Mouse (Mus musculus): ENCODE data around the gene Gtf2ird1. TPM values are rescaled to one million over a fixed set of nuclear protein-coding genes. Genes with fewer than 3 reads are reported as not detected.

Gene Gtf2ird1
- polyA plus RNA-seq, 1 experiment from 2014 or later = 95.9 TPM

DNA sequence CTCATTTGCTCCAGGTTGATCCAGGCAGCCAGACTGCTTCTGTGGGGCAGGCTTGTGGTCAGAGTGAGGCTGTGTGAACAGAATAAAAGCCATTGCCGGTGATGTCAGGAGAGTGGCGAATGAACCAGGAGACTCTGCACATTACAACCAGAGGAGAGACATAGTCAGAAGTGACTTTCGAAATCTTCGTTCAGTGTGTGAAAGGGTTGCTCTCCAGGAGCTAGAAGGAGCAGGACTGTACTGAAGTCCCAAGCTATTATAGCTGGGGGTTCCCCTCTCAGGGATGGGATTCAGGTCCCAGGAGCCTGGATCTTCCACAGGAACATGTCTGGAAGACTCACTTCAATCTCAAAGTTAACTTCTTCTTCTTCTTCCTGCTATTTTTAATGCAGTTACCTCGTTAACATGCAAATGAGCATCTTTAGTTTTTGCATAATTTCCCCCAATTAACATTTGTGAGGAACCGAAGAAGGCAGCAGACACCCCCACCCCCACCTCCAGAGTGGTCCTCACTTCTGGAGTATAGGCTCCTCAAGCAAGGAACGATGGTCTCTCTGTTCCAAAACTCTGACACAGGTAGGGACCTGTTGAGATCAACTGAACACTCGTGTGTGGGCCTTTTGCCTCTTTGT is 14.1 kb upstream of the Gtf2ird1 start:
- Histone ChIP-seq H3K4me1 (peaks cover 15% of the 10 kb centered on the region), H3K9me3 (replicated peaks) (0 out of 2 replicates have a peak, but pooled peaks cover 4% of the 10 kb centered on the region), H3K4me2 (replicated peaks) (no peak overlapping the region), H3K4me3 (no peak overlapping the region), H3K36me3 (no peaks in the 10 kb centered on the region), H3K9ac (no peak overlapping the region), H3K27ac (no peak overlapping the region), H3K27me3 (no peaks in the 10 kb centered on the region)
- WGBS = 86% methylated on average over 8 of the region's 8 CpGs
- no peak for ATAC-seq (ENCODE audit: low FRiP score)

DNA sequence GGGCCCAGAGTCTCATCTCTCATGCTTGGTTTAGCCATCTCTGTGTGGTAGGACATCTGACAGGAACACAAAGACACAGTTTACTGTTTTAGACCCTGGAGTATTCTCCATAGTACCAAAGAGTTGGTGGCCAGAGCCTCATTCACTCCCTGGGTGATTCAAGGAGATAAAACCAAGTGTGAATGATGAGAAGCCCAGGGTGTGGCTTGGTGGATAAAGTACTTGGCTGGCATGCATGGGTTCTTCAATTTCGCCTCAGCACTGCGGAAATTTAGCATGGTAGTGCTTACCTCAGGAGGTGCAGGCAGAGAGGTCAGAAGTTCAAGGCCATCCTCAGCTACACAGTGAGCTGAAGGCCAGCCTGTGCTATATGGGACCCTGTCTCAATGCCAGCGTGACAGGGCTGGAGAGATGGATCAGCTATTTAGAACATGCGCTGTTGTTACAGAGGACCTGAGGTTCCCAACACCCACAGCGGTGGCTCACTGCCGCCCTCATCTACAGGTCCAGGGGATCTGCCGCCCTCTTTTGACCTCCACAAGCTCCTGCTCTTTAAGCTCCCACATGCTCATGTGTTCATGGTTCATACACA is 13.1 kb upstream of the Gtf2ird1 start:
- no peak overlapping the region for H3K27ac ChIP-seq
- no peaks in the 10 kb centered on the region for H3K9me3 ChIP-seq (replicated peaks)
- H3K27me3 ChIP-seq = no peaks in the 10 kb centered on the region
- H3K36me3 ChIP-seq = no peaks in the 10 kb centered on the region
- no peak overlapping the region for H3K4me2 ChIP-seq (replicated peaks)
- WGBS = 83% methylated on average over 7 of the region's 7 CpGs
- no peak overlapping the region for H3K9ac ChIP-seq
- no peak for ATAC-seq (ENCODE audit: low FRiP score)
- H3K4me1 ChIP-seq = peaks cover 15% of the 10 kb centered on the region
- no peak overlapping the region for H3K4me3 ChIP-seq

DNA sequence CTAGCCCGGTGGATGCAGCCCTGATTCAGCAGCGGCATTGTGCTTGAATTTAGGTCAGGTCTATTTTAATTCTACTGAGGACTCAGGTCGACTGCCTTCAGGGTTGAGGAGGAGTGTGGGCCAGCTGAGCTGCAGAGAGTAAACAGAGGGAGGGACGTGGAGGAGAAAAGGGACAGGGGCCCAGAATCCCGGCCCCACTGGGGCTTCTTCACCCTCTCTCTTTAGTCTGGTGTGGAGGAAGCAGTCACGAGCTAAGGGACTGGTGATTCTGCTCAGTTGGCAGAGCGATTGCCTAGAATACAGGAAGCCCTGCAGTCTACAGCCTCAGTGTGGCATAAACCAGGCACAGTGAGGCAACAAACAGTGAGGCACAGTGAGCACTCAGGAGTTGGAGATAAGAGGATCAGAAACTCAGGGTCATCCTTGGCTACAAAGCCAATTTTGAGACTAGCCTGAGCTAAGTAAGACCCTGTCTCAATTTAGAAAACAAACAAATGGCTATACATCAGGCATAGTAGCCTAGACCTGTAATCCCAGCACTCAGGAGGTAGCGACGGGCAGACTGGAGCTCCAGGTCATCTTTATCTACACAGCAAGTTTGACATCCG is 11.7 kb upstream of the Gtf2ird1 start:
- no peak for ATAC-seq (ENCODE audit: low FRiP score)
- no peak overlapping the region for H3K27ac ChIP-seq
- 73% methylated on average over 10 of the region's 10 CpGs for WGBS

DNA sequence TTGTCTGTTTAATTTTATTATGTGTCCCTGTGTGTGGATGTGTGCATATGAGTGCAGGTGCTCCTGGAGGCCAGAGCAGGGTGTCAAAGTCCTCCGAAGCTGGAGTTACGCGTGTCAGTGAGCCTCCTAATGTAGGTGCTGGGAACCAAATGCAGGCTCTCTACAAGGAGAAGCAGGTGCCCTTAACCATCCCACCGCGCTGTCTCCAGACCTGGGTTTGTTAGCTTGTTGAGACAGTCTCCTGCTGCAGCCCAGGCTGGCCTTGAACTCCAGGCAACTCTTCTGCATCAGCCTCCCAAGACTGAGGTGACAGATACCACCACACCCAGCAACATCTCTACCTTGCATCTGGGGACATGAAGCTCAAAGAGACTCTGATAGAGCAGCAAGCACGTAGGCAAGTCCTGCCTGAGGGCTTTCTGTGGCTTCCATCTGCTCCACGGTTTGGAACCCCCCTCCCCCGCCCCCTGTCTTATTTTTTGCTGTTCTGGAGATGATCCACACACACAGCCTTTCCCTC is 10.6 kb upstream of the Gtf2ird1 start:
- H3K27me3 ChIP-seq = no peaks in the 10 kb centered on the region
- WGBS = 57% methylated on average over 8 of the region's 8 CpGs
- peaks cover 15% of the 10 kb centered on the region for H3K4me1 ChIP-seq
- H3K9me3 ChIP-seq (replicated peaks) = no peaks in the 10 kb centered on the region
- H3K4me2 ChIP-seq (replicated peaks) = peak overlapping the region; percentile 36; the same call in 1 of the 2 replicates
- no peak overlapping the region for H3K9ac ChIP-seq
- H3K27ac ChIP-seq = peak overlapping the region; percentile 76
- H3K36me3 ChIP-seq = no peaks in the 10 kb centered on the region
- 0 out of 2 replicates have a peak, but pooled peaks have one; percentile 27 for ATAC-seq (ENCODE audit: low FRiP score)
- H3K4me3 ChIP-seq = no peak overlapping the region

More for the DNA sequence above, 11.7 kb upstream of the Gtf2ird1 start:
- Histone ChIP-seq H3K4me3 (no peak overlapping the region), H3K4me1 (peaks cover 15% of the 10 kb centered on the region), H3K27me3 (no peaks in the 10 kb centered on the region), H3K9me3 (replicated peaks) (no peaks in the 10 kb centered on the region), H3K9ac (no peak overlapping the region; the same call in 1 of the 2 replicates), H3K36me3 (no peaks in the 10 kb centered on the region), H3K4me2 (replicated peaks) (no peak overlapping the region)

DNA sequence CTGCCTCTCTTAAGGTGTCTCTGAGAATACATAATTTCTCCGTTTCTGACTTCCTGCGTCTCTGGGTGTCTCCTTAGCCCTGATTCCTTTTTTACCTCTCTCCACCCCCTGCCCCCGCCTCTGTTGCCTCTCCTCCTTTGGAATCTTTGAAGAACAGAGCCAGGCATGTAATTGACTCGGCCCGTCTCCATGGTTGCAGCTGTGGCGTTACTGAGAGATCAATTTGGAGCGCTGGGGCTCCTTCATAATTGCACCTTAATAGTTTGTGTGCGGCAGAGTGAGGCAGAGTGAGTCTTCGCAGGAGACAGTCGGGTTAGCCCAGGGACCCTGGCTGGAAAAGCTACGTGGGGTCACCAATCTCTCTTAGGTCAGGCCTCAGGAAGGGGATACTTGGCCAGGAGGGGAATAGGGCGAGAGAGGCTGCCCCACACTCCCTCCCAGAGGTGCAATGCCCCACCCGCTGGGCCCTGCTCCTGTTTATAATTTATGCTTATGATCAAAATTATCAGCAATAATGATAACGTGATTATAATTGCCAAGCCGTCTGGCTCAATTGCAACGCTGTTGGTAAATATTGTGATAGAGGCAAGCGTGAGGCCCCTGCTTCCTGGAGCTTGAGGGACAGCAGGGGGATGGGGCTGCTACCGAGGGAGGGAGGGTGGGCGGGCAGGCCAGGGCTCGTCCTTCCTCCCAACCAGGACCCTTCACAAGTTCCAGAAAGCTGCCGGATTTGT is 9.9 kb upstream of the Gtf2ird1 start:
- Histone ChIP-seq H3K4me2 (replicated peaks) (peak overlapping the region; percentile 36), H3K4me3 (no peak overlapping the region), H3K27ac (peak overlapping the region; percentile 76), H3K9me3 (replicated peaks) (no peaks in the 10 kb centered on the region), H3K4me1 (peaks cover 15% of the 10 kb centered on the region), H3K36me3 (no peaks in the 10 kb centered on the region), H3K27me3 (no peaks in the 10 kb centered on the region), H3K9ac (no peak overlapping the region)
- peak; percentile 84 for ATAC-seq (ENCODE audit: low FRiP score)
- 12% methylated on average over 21 of the region's 21 CpGs for WGBS

DNA sequence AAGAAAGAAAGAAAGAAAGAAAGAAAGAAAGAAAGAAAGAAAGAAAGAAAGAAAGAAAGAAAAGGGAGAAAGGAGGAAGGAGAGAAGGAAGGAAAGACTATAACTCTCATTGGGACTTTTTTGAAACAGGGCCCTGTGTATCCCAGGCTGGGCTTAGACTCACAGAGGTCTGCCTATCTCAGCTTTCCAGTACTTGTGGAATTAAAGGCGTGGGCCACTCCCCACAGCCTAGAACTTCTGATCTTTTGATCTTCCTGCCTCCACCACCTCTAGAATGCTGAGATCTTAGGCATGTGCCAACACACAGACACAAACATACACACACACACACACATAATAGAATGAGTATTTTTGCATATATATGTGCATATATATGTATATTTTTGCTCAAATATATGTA is 8.7 kb upstream of the Gtf2ird1 start:
- no peak overlapping the region for H3K9ac ChIP-seq
- no peak overlapping the region for H3K4me3 ChIP-seq
- H3K27ac ChIP-seq = no peak overlapping the region
- H3K4me1 ChIP-seq = peaks cover 15% of the 10 kb centered on the region
- no peaks in the 10 kb centered on the region for H3K9me3 ChIP-seq (replicated peaks)
- no peaks in the 10 kb centered on the region for H3K27me3 ChIP-seq
- ATAC-seq (ENCODE audit: low FRiP score) = no peak
- 100% methylated on average over 1 of the region's 1 CpGs for WGBS
- H3K36me3 ChIP-seq = no peaks in the 10 kb centered on the region
- H3K4me2 ChIP-seq (replicated peaks) = no peak overlapping the region

DNA sequence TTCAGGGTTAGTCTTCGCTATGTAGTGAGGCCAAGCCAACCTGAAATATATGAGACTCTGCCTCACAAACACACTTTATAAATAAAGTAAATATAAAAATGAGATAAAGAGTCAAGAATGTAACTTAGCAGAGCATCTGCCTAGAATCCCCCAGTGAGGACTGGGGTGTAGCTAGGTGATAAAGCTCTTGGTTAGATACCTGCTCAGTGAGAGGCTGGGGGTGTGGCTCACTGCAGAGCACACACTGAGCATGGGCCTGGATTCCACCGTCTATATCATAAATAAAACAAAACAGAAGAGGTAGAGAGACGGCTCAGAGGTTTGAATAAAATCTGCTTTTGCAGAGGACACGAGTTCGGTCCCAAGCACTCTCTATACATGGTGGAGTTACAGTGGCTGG is 7.7 kb upstream of the Gtf2ird1 start:
- Histone ChIP-seq H3K4me2 (replicated peaks) (no peak overlapping the region), H3K9ac (no peak overlapping the region), H3K27ac (no peak overlapping the region), H3K27me3 (no peaks in the 10 kb centered on the region), H3K36me3 (no peaks in the 10 kb centered on the region), H3K9me3 (replicated peaks) (no peaks in the 10 kb centered on the region), H3K4me3 (no peak overlapping the region), H3K4me1 (peaks cover 15% of the 10 kb centered on the region)
- WGBS = 93% methylated on average over 5 of the region's 5 CpGs
- ATAC-seq (ENCODE audit: low FRiP score) = no peak

DNA sequence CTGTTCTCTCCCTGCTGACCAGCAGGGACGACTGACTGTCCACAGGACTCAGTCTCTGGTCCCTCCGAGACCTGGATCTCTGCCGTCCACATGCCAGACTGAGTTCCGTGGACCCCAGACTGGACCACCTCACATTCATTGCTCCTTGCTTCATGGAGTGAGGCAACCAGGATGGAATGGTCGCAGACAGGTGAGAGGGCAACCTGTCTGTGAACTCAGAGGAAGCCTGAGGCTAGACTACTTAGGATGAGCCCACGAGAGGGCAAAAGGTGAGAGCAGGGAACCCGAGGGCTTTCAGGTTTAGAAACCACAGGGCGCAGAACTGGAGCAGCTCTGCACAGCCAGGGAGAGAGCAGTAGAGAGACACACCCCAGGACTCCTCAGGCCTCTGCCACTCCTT is 6.2 kb upstream of the Gtf2ird1 start:
- Histone ChIP-seq H3K9me3 (replicated peaks) (no peaks in the 10 kb centered on the region), H3K36me3 (no peaks in the 10 kb centered on the region), H3K4me3 (no peak overlapping the region), H3K4me2 (replicated peaks) (no peak overlapping the region), H3K9ac (no peak overlapping the region), H3K27me3 (no peaks in the 10 kb centered on the region), H3K27ac (no peak overlapping the region), H3K4me1 (peaks cover 15% of the 10 kb centered on the region)
- ATAC-seq (ENCODE audit: low FRiP score) = no peak
- 79% methylated on average over 8 of the region's 8 CpGs for WGBS

DNA sequence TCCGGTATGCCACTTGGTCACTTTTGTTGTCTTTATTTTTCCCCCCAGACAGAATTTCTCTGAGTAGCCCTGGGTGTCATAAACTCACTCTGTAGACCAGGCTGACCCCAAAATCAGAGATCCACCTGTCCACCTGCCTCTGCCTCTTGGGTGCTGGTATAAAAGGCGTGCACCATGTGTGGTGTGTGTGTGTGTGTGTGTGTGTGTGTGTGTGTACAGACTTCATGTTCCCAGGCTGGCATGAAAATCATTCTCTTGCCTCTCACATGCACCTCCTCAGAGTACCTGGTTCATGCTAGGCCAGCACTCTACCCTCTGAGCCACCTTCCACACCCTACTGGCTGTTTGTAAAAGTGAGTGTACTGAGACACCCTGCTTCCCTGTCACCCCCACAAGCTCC is 5.8 kb upstream of the Gtf2ird1 start:
- no peak overlapping the region for H3K9ac ChIP-seq
- no peaks in the 10 kb centered on the region for H3K36me3 ChIP-seq
- no peaks in the 10 kb centered on the region for H3K9me3 ChIP-seq (replicated peaks)
- H3K4me2 ChIP-seq (replicated peaks) = no peak overlapping the region
- H3K4me3 ChIP-seq = no peak overlapping the region
- WGBS = 84% methylated on average over 2 of the region's 2 CpGs
- H3K27ac ChIP-seq = no peak overlapping the region
- H3K4me1 ChIP-seq = peaks cover 14% of the 10 kb centered on the region
- no peaks in the 10 kb centered on the region for H3K27me3 ChIP-seq
- no peak for ATAC-seq (ENCODE audit: low FRiP score)

DNA sequence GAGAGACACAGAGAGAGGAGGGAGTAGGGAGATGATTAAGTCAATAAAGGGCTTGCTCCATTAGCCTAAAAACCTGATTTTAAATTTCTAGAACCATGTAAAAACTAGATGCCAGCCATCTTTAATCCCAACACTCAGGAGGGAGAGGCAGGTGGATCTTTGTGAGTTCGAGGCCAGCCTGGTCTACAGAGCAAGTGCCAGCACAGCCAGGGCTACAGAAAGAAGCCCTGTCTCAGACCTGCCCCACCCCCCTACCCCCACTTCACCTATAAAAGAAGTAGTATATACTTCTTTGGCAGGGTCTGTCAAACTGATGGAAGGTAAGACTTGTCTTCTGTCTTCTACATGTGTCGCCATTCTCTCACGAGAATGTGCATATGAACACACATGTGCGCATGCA is 4.0 kb upstream of the Gtf2ird1 start:
- Histone ChIP-seq H3K9me3 (replicated peaks) (no peaks in the 10 kb centered on the region), H3K4me3 (no peak overlapping the region), H3K27ac (no peak overlapping the region), H3K36me3 (no peaks in the 10 kb centered on the region), H3K27me3 (no peaks in the 10 kb centered on the region), H3K9ac (no peak overlapping the region), H3K4me1 (no peaks in the 10 kb centered on the region; the same call in 1 of the 2 replicates), H3K4me2 (replicated peaks) (no peak overlapping the region)
- no peak for ATAC-seq (ENCODE audit: low FRiP score)
- WGBS = 94% methylated on average over 4 of the region's 4 CpGs

DNA sequence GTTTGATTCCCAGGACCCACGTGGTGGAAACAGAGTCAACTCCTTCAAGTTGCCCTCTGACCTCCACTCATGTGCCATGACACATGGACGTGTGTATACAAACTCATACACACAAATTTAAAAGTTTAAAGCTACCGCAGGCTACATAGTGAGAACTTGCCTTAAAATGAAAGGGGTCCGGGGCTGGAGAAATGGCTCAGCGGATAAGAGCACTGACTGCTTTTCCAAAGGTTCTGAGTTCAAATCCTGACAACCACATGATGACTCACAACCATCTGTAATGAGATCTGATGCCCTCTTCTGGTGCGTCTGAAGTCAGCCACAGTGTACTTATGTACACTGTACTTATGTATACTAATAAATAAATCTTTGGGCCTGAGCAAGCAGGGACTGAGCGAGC is 2.6 kb upstream of the Gtf2ird1 start:
- WGBS = 90% methylated on average over 7 of the region's 7 CpGs
- Histone ChIP-seq H3K9me3 (replicated peaks) (no peaks in the 10 kb centered on the region), H3K27me3 (no peaks in the 10 kb centered on the region), H3K4me3 (no peak overlapping the region), H3K27ac (no peak overlapping the region), H3K4me1 (peaks cover 13% of the 10 kb centered on the region), H3K9ac (no peak overlapping the region), H3K36me3 (no peaks in the 10 kb centered on the region), H3K4me2 (replicated peaks) (no peak overlapping the region)
- no peak for ATAC-seq (ENCODE audit: low FRiP score)

DNA sequence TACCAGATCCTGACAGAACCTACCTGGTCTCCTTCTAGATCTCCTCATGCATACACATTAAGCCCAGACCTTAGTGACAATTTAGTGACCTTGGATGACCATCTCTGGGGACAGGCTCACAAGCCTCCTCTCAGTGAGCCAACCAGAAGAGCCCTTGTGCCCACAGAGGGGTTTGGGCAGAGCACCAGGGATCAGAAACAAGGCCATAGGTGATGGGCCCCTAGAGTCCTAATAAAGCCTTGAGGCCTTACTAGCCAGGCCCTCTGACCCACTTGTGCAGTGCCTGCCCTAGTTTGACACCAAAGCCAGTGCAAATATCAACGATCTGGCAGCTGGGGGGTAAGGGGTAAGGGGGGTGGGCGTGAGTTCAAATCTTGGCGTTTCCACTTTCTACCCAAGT is 1.9 kb upstream of the Gtf2ird1 start:
- Histone ChIP-seq H3K36me3 (no peaks in the 10 kb centered on the region), H3K4me3 (no peak overlapping the region), H3K9ac (no peak overlapping the region), H3K27me3 (no peaks in the 10 kb centered on the region), H3K4me2 (replicated peaks) (no peak overlapping the region), H3K27ac (no peak overlapping the region), H3K9me3 (replicated peaks) (no peaks in the 10 kb centered on the region), H3K4me1 (peaks cover 20% of the 10 kb centered on the region)
- WGBS = 93% methylated on average over 3 of the region's 3 CpGs
- ATAC-seq (ENCODE audit: low FRiP score) = no peak
